Mouse (Mus musculus): ENCODE results near the gene Gm27179. TPM values are rescaled to one million over a fixed set of nuclear protein-coding genes. Genes with fewer than 3 reads are reported as not detected.
"Not testable (repeated sequence)": the region's sequence is repeated elsewhere in the genome, so short reads cannot be mapped to it uniquely, and the experiment has no call there.

The Gm27179 gene
- not detected for total RNA-seq (2021)
- long read RNA-seq, experiment 1: 0 reads
- long read RNA-seq, experiment 2: 0 reads

DNA sequence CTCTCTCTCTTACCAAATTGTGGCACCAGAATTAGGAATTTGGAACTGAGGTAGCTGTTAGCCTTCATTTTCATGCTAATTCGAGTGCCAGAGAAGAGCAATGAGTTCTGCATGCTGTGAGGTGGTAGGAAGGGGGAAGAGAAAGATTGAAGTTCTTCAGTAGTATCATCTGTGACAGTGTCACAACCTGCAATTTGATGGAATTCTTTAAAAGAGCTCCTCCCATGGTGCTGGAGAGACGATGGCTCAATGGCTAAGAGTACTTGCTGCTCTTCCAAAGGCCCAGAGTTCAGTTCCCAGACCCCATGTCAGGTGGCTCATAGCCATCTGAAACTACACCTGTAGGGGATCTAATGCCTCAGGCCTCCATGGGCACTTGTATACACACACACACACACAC is at the start of gene Gm27179:
TSS of gene Gm27179 (minus strand) at position 101 of the 400 bp plus-strand sequence.
- not testable (repeated sequence) for DNase-seq (ENCODE audit: low spot score in 2 of 2)

DNA sequence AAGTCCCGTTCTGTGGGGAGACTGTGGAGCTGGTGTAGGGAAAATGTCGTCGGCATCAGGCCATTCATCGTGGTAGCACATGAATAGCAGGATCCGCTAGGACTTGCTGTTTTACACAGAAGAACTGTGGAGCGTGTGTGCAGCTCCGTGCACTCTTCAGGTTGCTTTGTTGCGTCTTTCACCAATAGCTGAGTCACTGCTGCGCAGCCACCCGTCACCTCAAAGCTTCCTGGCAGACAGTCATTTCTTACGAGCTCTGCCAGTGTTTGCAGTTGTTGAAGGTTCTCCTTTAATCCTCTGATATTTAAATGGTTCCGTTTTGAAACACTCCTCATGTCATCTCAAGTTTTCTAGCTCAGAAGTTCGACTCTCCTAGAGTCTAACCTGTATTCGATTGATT is 45.2 kb upstream of the Gm27179 start:
- DNase-seq (ENCODE audit: low spot score in 2 of 2): not testable (repeated sequence)

DNA sequence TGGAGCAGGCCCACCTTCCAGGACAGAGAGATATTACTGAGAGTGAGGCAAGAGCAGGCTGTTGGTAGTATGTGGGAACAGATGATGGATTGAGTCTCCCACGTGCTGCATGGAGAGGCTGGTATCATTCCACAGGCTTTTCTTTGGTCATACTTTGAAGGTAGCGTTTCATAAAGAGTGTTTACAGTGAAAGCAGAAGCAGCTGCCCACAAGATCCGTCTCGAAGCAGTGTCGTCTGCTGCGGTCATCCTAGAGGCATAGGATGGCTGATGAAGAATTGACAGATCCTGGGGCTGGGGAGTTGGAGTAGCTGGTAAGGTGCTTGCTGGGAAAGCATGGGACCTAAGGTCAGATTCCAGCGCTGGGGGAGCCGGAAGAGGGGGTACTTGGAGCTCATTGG is 44.5 kb upstream of the Gm27179 start:
- DNase-seq (ENCODE audit: low spot score in 2 of 2): not testable (repeated sequence)

DNA sequence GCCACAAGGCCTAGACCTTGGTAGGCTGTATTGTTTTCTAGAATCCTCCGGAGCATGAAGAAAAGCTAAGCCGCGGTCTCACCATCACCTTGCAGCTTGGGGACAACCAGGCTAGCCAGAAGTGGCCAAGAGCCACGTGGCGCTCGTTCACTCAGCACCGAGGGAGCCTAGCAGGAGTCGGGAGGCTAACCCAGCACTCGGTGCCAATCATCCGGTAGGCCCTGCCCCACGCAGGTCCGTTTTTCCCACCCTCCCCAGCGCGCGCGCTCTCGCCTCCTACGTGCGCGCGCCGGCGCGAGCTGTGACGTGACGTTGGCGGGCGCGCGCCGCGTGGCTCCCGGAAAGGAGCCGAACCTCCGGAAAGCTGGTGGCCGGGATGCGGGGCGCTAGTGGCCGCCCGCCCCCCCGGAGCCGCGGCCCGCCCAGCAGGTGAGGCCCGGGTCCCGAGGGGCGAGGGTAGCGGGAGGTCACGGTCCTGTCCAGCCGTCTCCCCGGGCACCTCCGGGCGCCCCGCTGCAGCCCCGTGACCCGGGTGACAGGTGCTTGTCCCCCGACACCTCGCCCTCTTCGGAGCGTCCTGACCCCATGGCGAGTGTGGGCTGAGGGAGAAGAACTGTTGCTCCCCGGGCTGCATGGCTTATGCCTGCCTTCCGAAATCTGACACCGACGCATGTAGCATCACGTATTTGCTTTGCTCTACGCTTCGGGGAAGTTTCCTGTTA is 42.9 kb upstream of the Gm27179 start, which contains the start of gene Entpd4b:
TSS of gene Entpd4b (plus strand) at position 315 of the 722 bp plus-strand sequence.
- not testable (repeated sequence) for DNase-seq (ENCODE audit: low spot score in 2 of 2)

DNA sequence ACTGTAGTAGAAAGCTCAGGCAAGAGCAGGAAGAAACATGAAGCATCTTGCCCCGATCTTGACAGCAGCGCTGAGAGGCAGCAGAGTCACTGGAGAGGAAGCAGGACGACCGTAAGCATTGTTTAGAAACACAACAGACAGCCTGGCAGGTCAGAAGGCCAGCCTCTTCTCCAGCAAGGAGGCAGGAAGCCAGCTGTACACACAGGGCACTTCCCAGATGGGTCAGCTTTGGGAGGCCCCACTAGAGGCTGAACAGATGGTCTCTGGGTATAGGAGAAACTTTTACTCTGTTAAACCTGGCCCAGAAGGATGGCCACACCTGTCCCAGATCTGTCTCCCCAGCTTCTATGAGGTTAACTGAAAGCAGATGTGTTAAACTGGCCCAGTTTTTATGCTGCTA is 35.0 kb upstream of the Gm27179 start:
- not testable (repeated sequence) for DNase-seq (ENCODE audit: low spot score in 2 of 2)

DNA sequence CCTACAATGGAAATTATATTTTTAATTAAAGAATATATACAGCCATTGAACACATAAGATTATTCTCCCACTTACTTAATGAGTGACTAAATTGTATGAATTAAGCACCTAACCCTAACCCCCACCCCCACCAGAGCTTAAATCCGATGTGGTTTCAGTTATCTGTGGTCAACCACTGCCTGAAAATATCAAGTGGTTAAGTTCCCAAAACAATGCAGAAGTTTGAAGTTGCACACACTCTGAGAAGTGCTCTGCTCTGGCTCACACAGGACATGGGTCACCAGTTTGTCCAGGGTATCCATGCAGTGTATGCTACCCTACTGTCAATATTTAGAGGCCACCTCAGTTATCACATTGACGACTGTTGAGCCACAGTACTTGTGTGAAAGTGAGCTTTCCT is 32.7 kb upstream of the Gm27179 start:
- DNase-seq (ENCODE audit: low spot score in 2 of 2): not testable (repeated sequence)

DNA sequence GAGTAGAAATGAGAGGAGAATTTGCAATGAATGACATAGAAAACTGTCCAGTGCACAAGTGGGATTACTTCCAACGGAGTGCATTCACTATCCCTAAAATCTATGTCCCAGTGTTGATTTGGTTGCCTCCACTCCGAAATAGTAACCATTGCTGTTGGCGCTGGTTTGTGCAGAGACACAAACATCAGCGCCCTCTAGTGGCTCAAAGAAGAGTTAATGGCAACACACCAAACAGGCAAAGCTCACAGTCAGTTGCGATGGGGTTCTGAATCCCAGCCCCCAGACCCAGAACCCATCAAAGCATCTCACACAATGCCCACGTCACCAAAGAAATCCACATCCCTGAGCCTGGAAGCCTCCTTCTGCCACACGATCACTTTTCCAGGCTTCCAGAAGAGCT is 31.7 kb upstream of the Gm27179 start:
- DNase-seq (ENCODE audit: low spot score in 2 of 2): not testable (repeated sequence)

DNA sequence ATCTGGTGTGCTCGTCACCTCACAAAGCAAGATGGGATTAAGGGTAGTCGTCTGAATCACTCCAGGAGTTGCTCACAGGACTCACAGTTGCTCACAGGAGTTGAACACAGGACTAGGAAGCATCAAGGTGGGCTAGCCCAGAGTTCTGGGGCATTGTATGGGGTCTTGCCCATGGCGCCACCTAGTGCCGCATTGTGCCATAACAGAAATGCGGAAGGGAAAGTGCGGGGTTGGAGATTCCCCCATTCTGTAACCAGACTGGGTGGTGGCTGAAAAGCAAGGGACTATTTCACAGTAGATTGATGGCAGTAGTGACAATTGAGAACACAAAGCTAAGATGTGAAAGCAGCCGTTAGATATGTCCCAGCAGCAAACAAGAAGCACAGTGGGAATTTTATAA is 30.3 kb upstream of the Gm27179 start:
- not testable (repeated sequence) for DNase-seq (ENCODE audit: low spot score in 2 of 2)

DNA sequence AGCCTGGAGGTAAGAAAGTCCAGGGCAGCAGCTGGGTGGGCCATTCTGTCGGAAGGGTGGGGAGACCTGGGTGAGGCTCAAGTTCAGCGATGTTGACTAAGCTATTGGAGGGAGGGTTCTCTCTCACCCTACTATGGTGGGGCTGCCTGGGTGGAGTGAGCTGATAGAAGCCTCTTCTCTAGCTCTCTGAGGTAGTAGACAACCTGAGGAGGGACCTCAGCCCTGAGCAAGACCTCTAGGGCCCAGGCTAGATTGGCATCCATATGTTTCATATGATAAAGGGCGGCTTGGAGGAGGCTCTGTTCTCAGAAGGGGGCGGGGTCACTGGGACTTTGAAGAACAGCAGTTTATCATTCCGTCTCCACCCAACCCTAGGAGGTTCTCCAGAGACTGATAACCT is 27.8 kb upstream of the Gm27179 start:
- not testable (repeated sequence) for DNase-seq (ENCODE audit: low spot score in 2 of 2)

DNA sequence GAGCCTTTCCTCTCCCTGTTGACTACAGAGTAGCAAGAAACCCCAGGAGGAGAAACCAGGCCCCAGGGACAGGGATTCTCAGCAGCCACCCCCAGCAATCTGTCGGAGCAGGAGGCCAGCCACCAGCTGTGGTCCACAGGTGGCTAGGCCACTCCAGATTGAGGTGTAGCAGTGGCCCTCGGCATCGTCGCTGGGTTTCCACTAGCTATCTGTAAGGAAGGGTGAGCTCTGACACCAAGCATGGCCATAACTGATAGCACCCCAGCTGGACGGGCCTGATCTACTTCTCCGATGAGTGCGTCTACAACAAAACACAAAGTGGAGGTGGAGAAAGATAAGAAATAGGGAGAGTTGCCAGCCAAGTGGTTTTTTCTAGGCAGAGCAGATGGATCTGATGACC is 24.2 kb upstream of the Gm27179 start:
- not testable (repeated sequence) for DNase-seq (ENCODE audit: low spot score in 2 of 2)

DNA sequence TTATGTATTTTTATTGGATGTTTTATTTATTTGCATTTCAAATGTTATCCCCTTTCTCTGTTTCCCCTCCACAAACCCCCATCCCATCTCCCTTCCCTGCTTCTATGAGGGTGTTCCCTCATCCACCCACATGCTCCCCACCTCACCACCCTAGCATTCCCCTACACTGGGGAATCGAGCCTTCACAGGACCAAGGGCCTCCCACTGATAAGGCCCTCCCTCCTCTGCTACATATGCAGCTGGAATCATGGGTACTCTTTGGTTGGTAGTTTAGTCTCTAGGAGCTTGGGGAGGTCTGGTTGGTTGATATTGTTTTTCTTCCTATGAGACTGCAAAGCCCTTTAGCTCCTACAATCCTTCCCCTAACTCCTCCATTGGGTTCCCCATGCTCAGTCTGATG is 13.9 kb upstream of the Gm27179 start:
- DNase-seq (ENCODE audit: low spot score in 2 of 2): not testable (repeated sequence)

DNA sequence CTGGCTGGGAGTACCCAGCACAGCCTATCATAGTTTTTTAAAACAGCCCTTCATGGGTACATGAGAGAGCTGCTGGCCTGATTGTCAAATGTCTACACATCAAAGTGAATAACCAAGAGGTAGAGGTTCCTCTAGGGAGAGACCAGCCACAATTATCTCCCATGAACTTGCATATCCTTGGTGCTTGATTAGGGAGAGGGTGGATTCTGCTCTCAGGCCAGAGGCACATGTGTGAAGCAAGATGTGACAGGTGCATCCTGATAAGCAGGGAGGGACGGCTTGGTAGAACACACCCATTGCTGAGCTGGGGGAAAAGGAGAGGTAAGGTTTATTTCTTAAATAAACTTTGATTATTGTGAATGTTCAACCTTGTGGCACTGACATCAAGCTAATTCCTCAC is 10.7 kb upstream of the Gm27179 start:
- not testable (repeated sequence) for DNase-seq (ENCODE audit: low spot score in 2 of 2)

DNA sequence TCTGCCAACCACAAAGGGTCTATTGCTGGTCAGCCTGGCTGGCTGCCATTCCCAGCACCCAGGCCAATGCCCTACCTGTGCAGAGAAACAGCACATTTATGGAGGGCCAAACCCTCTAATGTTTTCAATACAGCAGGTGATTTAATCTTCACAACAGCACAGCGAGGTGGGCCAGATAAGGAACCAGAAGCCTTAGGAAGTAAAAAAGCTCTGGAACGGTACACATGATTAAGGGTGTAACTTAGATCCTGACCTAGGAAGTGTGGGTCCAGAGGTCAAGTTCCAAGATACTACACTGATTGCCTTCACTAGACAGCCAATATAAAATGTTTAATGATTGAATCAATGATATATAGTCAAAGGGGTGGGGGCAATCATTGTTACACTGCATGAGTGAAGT is 8.5 kb upstream of the Gm27179 start:
- not testable (repeated sequence) for DNase-seq (ENCODE audit: low spot score in 2 of 2)

DNA sequence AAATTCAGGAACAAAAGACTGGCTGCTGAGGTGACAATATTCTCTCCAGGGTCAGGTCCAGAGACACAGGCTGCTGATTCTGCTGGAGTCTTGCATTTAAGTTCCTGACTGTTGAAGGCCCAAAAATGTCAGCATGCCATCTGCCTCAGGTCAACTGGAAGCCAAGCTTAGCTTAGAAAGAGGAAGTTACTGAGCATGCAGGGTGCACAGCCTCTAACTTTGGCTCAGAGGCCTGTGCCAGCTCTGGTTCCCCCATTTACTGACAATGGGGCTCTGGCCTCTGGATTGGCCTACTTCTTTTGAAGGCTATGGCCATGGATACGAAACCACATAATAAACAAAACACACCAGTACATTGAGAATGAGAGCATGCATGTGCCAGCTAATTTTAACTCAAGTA is 5.3 kb downstream of the Gm27179 start:
- DNase-seq (ENCODE audit: low spot score in 2 of 2): not testable (repeated sequence)

DNA sequence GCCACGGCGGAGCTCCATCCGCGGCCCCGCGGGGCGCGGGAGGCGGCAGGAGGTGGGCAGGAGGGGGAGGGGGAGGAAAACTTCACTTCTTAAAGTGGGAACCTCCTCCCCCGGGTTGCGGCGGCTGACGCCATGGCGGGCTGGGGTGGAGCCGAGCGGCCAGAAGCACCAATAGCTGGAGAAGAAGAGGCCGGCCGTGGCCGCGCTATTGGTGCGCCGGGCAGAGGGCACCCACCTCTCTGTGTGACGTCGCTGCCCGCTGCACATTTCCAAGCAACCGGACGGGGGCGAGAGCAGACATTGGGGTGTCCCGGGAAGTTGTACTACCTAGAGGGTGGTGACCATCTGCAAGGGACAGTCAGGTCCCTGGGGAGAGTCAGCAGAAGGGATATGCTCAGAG is 9.2 kb downstream of the Gm27179 start, which contains the start of gene Gm16867:
TSS of gene Gm16867 (minus strand) at position 189 of the 400 bp plus-strand sequence.
- DNase-seq (ENCODE audit: low spot score in 2 of 2): not testable (repeated sequence)

DNA sequence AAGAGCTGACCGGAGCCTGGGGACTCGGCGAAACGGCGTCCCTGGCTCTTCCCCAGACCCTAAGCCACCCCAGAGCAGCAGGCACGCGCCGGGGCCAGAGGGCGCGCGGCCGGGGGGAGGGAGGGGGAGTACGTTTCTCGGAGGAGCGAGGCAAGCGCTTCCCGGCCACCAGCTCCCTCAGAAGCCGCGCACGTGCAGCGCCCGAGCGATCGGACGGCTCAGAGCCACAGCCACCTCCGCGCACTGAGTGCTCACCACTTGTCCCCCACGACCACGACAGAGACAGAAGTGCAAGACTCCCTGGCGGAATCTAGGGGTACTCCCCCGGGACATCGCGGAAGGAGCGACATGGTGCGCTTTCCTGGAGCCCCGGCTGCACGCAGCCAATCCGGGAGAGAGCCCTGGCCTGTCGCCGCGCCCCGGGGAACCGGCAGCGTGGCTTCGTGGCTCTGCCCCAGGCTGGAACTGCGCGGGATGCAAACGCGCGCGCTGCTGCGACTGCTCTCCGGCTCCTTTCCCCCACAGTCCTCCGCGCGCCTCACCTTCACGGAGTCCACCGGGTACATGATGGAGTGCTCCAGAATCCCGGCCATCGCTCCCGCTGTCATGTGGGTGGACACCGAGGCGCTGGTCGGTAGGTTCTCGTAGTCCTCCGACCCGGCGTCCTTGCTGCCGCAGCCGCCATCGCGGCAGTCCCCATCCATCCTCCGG is 9.8 kb downstream of the Gm27179 start:
- DNase-seq (ENCODE audit: low spot score in 2 of 2): not testable (repeated sequence)

DNA sequence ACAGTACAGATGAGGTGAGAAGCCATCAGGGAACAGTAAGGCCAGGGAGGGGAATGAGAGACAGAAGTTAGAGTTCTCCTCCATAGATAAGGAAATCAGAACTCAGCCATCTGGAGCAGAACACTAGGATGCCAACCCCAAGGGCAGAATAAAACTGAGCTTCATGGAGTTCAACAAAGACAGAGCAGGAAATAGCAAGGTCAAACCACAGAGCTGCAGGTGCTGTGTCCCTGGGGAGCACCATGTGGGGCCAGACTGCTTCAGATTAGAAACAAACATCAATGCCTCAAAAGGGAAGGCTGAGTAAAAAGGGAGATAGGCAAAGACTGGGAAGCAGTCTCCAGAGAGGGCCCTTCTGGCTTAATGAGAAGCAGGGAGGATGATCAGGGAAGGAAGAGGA is 16.1 kb downstream of the Gm27179 start:
- not testable (repeated sequence) for DNase-seq (ENCODE audit: low spot score in 2 of 2)

DNA sequence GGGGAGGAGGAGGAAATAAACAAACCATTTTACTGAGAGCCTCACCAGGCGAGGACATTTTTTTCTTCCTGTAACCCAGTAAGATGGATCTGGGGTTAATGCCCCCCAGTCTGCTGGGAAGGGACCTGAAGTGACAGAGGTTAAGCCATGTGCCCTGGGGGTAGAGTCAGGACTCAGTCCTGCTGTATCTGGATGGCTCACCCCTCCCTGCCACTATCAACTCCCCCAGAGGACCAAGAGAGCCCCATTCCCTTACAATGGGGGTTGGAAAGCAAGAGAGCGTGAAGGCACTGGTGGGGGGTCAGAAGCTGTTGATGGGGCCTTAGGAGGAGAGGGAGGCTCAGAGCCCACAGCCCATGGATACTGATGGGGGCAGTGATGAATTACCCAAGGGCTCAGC is 17.4 kb downstream of the Gm27179 start:
- DNase-seq (ENCODE audit: low spot score in 2 of 2): not testable (repeated sequence)

DNA sequence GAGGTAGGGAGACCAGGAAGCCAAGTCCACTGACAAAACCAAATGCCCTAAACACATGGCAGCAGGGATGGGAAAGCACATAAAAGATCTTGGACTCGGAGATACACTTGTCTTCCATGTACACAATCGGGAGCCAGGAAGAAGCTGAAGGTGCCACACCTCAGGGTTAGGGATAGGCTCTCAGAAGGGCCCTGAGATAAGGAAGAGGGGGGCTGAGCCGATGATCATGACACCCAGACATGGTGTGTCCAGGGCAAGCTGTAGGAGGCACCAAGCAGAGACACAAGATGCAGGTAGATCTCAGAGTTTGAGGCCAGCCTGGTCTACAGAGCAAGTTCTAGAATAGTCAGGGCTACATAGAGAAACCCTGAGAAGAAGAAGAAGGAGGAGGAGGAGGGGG is 17.8 kb downstream of the Gm27179 start:
- DNase-seq (ENCODE audit: low spot score in 2 of 2): not testable (repeated sequence)

DNA sequence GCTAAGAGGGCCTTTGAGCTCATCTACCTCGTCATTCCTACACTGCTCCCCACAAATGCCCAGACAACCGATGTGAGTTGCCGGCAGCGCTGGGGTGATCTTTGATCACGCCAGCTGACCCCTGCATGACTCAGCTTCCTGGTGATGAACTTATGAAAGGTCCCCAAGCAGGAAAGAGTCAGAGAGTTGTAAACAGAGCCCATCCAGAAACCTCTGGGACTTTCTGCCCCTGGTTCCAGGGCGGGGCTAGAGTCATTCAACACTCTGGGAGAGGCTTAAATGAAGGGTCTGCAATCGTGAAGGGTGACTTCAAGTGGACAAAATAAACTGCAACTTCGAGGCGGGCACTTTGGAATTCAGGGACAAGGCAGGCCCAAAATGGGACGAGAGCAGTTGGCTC is 24.3 kb downstream of the Gm27179 start:
- DNase-seq (ENCODE audit: low spot score in 2 of 2): not testable (repeated sequence)

DNA sequence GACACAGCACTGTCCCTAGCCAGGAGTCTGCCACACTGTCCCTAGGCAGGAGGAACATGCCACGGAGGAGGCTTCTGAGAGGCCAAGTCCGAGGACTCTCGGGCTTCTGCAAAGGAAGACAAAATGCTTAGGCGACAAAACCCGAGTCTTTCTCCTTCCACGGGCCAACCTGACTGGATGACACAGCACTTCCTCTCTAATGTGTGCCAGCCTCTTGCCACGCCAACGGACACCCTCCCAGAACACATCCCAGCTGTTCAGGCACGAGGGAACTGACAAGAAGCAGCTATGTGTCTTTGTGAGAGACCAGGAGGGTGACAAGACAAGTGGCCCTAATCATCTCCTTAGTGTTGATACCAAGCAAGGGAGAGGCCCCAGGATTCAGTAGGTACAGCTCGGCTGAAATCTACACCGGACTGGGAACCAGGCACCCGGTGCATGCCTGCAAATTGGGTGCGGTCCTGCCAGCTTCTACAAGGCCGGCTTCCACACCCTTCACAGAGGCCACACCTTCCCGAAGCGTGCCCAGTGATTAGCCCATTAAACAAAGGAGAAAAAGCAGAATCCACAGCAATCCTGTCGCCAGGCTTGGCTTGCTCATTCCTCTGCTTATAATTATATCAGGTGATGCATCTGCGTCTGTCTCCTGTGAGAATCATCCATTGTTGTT is 26.7 kb downstream of the Gm27179 start:
- DNase-seq (ENCODE audit: low spot score in 2 of 2): not testable (repeated sequence)

All from adrenal gland, adult 18-20 months (tissue).